Mouse (Mus musculus) hindbrain, postnatal 0 days (tissue): ENCODE data around the gene Adamts9. TPM values are rescaled to one million over a fixed set of nuclear protein-coding genes. Genes with fewer than 3 reads are reported as not detected.
A peak's percentile ranks its signal among the peaks of the same experiment; 100 is the strongest.

Source experiments
- ATAC-seq: fragments of 200-750 bp; cut with Nextera tagmentation; 2 replicates; pipeline ENCODE4 v1.8.0; 2017; ENCODE audit warnings: mild to moderate bottlenecking, moderate TSS enrichment, moderate library complexity
- DNase-seq: peaks from one replicate; pipeline ENCODE4 v3.0.0-alpha.2; 2015; ENCODE audit warnings: low spot score
- H3K27ac ChIP-seq: fragments of 300-500 bp; sonication (generic); 2 replicates; pipeline ENCODE4 v1.5.1; 2014; ENCODE audit warnings: mild to moderate bottlenecking
- H3K27me3 ChIP-seq: fragments of 300-500 bp; sonication (generic); 2 replicates; pipeline ENCODE4 v1.6.1; 2014; ENCODE audit warnings: low read length, mixed read lengths; ENCODE audit not compliant: insufficient read depth
- H3K36me3 ChIP-seq: fragments of 300-500 bp; sonication (generic); 2 replicates; pipeline ENCODE4 v1.6.1; 2014; ENCODE audit warnings: low read length, mixed read lengths; ENCODE audit not compliant: insufficient read depth
- H3K4me1 ChIP-seq: fragments of 300-500 bp; sonication (generic); 2 replicates; pipeline ENCODE4 v1.6.1; 2014; ENCODE audit warnings: antibody characterized with exemption, low read length, mixed read lengths; ENCODE audit not compliant: insufficient read depth
- H3K4me2 ChIP-seq: fragments of 300-500 bp; sonication (generic); 2 replicates; pipeline ENCODE4 v1.6.1; 2014; ENCODE audit warnings: low read depth, mild to moderate bottlenecking, low read length, moderate library complexity, mixed read lengths
- H3K4me3 ChIP-seq: fragments of 300-500 bp; sonication (generic); 2 replicates; pipeline ENCODE4 v1.5.1; 2014; ENCODE audit warnings: low read length
- H3K9ac ChIP-seq: fragments of 300-500 bp; sonication (generic); replicated peaks from 2 replicates; pipeline ENCODE4 v1.6.1; 2014; ENCODE audit warnings: mild to moderate bottlenecking, low read length, moderate library complexity, mixed read lengths
- H3K9me3 ChIP-seq: fragments of 300-500 bp; sonication (generic); 2 replicates; pipeline ENCODE4 v1.6.1; 2016; ENCODE audit warnings: low read length, mixed read lengths
- CTCF ChIP-seq: IDR thresholded peaks from 2 replicates; pipeline ENCODE4 v1.5.1; 2016; ENCODE audit warnings: antibody characterized with exemption, control low read depth, low read depth
- WGBS: fragments of 180-500 bp; shearing (Covaris S2); extraction: QIAGEN DNeasy Blood & Tissue Kit; methylation state at CpG from one replicate; pipeline ENCODE4 v1.1.7; 2014; 5-methylcytosine and 5-hydroxymethylcytosine counted together
- polyA plus RNA-seq: library from polyadenylated mRNA; unstranded; fragments of >200 nt; fragmentation: Nextera tagmentation; extraction: Ambion mirVana; gene quantifications from 2 replicates; pipeline ENCODE4 v1.2.1, GENCODE M21; 2015
- total RNA-seq: library from RNA; depleted of rRNA; stranded (reverse); fragments of >200 nt; gene quantifications from 2 replicates; pipeline ENCODE4 v1.2.3, GENCODE M21; 2014

Gene Adamts9
- total and polyA plus RNA-seq, 2 experiments from 2014 or later, result 1.5 to 7.6 TPM

- TF ChIP-seq CTCF, result no peak
- Histone ChIP-seq H3K4me3 (no peak overlapping the region), H3K27me3 (no peaks in the 10 kb centered on the region), H3K27ac (no peak overlapping the region), H3K9ac (no peak overlapping the region), H3K9me3 (no peaks in the 10 kb centered on the region), H3K4me2 (no peak overlapping the region), H3K36me3 (no peaks in the 10 kb centered on the region), H3K4me1 (peaks cover 5% of the 10 kb centered on the region; the same call in 1 of the 2 replicates)
- peak; percentile 86 for DNase-seq
- WGBS, result 22% methylated on average over 5 of the region's 5 CpGs
- ATAC-seq, result peak; percentile 84
Observed at GRCm38 (mm10) chr6:92850250-92850649, 93.0 kb downstream of the Adamts9 start.

DNA sequence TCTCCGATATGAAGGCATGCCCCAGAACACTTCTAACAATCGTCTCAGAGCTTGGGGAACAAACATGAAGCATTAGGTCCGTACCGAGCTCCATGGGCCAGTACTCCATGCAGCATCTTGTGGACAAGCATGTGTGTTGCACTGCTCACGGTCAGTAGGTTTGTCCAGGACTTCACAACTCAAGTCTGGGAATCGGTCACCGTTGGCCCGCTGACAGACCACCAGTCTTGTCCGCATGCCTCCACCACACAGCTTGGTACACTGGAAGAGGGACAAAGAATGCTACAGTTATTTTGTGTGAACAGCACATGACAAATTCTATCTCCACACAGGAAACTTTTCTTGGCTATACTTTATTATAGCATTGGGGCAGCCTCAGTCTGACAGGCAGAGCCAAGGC lies 94.1 kb downstream of the Adamts9 start:
- peak; percentile 36 for DNase-seq
- Histone ChIP-seq H3K27me3 (no peaks in the 10 kb centered on the region), H3K4me3 (no peak overlapping the region), H3K36me3 (no peaks in the 10 kb centered on the region), H3K27ac (no peak overlapping the region), H3K4me1 (peaks cover 5% of the 10 kb centered on the region; the same call in 1 of the 2 replicates), H3K9ac (no peak overlapping the region), H3K9me3 (no peaks in the 10 kb centered on the region), H3K4me2 (no peak overlapping the region)
- TF ChIP-seq CTCF, result peak; percentile 42
- ATAC-seq, result peak; percentile 56; the same call in 1 of the 2 replicates
- WGBS, result 64% methylated on average over 9 of the region's 9 CpGs

DNA sequence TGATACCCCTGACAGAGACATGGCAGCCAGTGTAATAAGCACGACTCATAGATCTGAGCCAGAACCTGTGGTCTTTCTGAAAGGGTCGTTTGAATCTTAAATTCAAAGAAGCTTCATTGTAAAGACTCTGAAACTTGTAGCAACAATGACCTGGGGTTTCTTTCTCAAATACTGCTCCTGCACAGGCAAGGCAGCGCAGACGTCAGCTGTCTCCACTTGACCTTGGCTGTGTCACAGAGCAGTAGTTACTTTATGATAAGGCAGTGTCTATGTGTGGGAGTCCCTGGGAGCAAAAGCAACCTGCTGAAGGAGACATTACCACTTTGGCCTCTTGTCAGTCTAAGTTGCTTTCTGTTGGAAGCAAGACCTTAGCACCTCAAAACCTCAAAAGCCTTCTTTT lies 96.7 kb downstream of the Adamts9 start:
- Histone ChIP-seq H3K9me3 (no peaks in the 10 kb centered on the region), H3K4me2 (no peak overlapping the region), H3K4me3 (no peak overlapping the region), H3K36me3 (no peaks in the 10 kb centered on the region), H3K27me3 (no peaks in the 10 kb centered on the region), H3K27ac (no peak overlapping the region), H3K9ac (no peak overlapping the region), H3K4me1 (peaks cover 5% of the 10 kb centered on the region; the same call in 1 of the 2 replicates)
- 53% methylated on average over 4 of the region's 4 CpGs for WGBS
- no peak for ATAC-seq
- no peak for TF ChIP-seq CTCF
- DNase-seq, result no peak

GRCm38 (mm10) chr6:92845898-92846297 lies 97.4 kb downstream of the Adamts9 start:
- Histone ChIP-seq H3K9ac (no peak overlapping the region), H3K4me3 (no peak overlapping the region), H3K4me2 (no peak overlapping the region), H3K4me1 (peaks cover 5% of the 10 kb centered on the region; the same call in 1 of the 2 replicates), H3K36me3 (no peaks in the 10 kb centered on the region), H3K9me3 (no peaks in the 10 kb centered on the region), H3K27me3 (no peaks in the 10 kb centered on the region), H3K27ac (no peak overlapping the region)
- WGBS, result 84% methylated on average over 8 of the region's 8 CpGs
- DNase-seq, result peak; percentile 3
- no peak for TF ChIP-seq CTCF
- no peak for ATAC-seq

DNA sequence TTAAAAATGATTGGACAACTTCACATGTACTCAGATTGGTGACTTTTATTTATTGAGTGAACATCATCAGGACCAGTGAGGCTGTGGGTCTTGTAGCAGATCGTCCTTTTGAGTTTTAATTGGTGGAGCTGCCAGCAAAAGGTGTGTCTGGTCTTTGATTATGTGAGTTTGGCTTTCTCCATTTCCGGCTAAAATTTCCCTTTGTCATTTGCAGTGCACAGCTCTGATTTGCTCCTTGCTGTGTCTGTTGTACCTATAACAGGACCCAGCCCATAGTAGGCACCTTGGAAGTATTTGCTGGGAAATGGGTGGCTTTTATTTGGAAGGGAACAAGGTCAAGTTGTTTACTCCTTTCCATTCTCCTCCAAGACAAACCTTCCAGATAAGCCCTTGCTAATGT lies 99.8 kb downstream of the Adamts9 start:
- H3K36me3 ChIP-seq, result no peaks in the 10 kb centered on the region
- no peaks in the 10 kb centered on the region for H3K27me3 ChIP-seq
- H3K27ac ChIP-seq, result no peak overlapping the region
- no peak overlapping the region for H3K9ac ChIP-seq
- TF ChIP-seq CTCF, result no peak
- no peak for ATAC-seq
- H3K4me3 ChIP-seq, result no peak overlapping the region
- no peaks in the 10 kb centered on the region for H3K4me1 ChIP-seq
- no peak for DNase-seq
- WGBS, result 86% methylated on average over 2 of the region's 2 CpGs
- no peak overlapping the region for H3K4me2 ChIP-seq
- no peaks in the 10 kb centered on the region for H3K9me3 ChIP-seq

DNA sequence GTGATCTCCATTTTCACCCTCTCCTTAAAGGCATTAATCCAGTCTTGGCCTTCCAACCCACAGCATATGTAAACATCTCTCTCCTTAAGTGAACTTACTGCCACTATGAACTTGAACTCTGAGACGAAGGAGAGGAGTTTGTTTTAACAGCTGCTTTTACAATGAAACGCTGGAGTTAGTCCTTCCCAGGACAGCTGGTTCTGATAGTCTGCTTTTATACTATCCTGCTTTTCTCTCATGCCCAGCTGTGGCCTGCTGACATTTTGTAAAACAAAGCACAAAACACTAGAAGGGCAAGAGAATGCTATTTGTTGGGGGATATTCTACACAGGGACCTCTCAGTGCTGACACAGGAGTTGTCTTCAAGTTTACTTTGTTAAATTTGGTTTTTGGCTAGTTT lies 101.3 kb downstream of the Adamts9 start:
- Histone ChIP-seq H3K9ac (no peak overlapping the region), H3K27ac (no peak overlapping the region), H3K4me3 (no peak overlapping the region), H3K9me3 (no peaks in the 10 kb centered on the region), H3K36me3 (no peaks in the 10 kb centered on the region), H3K4me2 (no peak overlapping the region), H3K4me1 (no peaks in the 10 kb centered on the region), H3K27me3 (no peaks in the 10 kb centered on the region)
- WGBS, result 42% methylated on average over 2 of the region's 2 CpGs
- no peak for DNase-seq
- ATAC-seq, result no peak
- no peak for TF ChIP-seq CTCF

GRCm38 (mm10) chr6:92831106-92831505 lies 112.2 kb downstream of the Adamts9 start:
- H3K9me3 ChIP-seq, result no peaks in the 10 kb centered on the region
- ATAC-seq (peak; percentile 61; the same call in 1 of the 2 replicates), DNase-seq (peak; percentile 45)
- H3K4me2 ChIP-seq, result no peak overlapping the region
- no peaks in the 10 kb centered on the region for H3K4me1 ChIP-seq
- H3K36me3 ChIP-seq, result no peaks in the 10 kb centered on the region
- WGBS, result 64% methylated on average over 2 of the region's 2 CpGs
- H3K9ac ChIP-seq, result no peak overlapping the region
- no peak overlapping the region for H3K4me3 ChIP-seq
- no peak for TF ChIP-seq CTCF
- H3K27me3 ChIP-seq, result no peaks in the 10 kb centered on the region
- no peak overlapping the region for H3K27ac ChIP-seq
